Mouse (Mus musculus) intestine, postnatal 0 days (tissue): ENCODE measurements around the gene U2af2. TPM values are rescaled to one million over a fixed set of nuclear protein-coding genes. Genes with fewer than 3 reads are reported as not detected.

Source experiments
- ATAC-seq: fragments of 200-750 bp; cut with Nextera tagmentation; 2 replicates; pipeline ENCODE4 v1.8.0; 2017; ENCODE audit warnings: mild to moderate bottlenecking, moderate TSS enrichment, moderate library complexity
- H3K27ac ChIP-seq: fragments of 300-500 bp; sonication (generic); 2 replicates; pipeline ENCODE4 v1.5.1; 2014; ENCODE audit warnings: mild to moderate bottlenecking, low read depth, low read length, moderate library complexity
- H3K27me3 ChIP-seq: fragments of 300-500 bp; sonication (generic); replicated peaks from 2 replicates; pipeline ENCODE4 v1.6.1; 2014; ENCODE audit warnings: low read length, mixed read lengths; ENCODE audit not compliant: control insufficient read depth, insufficient read depth
- H3K36me3 ChIP-seq: fragments of 300-500 bp; sonication (generic); 2 replicates; pipeline ENCODE4 v1.6.1; 2014; ENCODE audit warnings: mild to moderate bottlenecking, moderate library complexity; ENCODE audit not compliant: control insufficient read depth, insufficient read depth
- H3K4me1 ChIP-seq: fragments of 300-500 bp; sonication (generic); replicated peaks from 2 replicates; pipeline ENCODE4 v1.6.1; 2014; ENCODE audit warnings: antibody characterized with exemption, low read length, mixed read lengths; ENCODE audit not compliant: control insufficient read depth, insufficient read depth
- H3K4me2 ChIP-seq: fragments of 300-500 bp; sonication (generic); replicated peaks from 2 replicates; pipeline ENCODE4 v1.6.1; 2014; ENCODE audit warnings: low read depth, mild to moderate bottlenecking, moderate library complexity
- H3K4me3 ChIP-seq: fragments of 300-500 bp; sonication (generic); 2 replicates; pipeline ENCODE4 v1.5.1; 2014; ENCODE audit warnings: low read depth, low read length
- H3K9ac ChIP-seq: fragments of 300-500 bp; sonication (generic); 2 replicates; pipeline ENCODE4 v1.6.1; 2014; ENCODE audit warnings: mild to moderate bottlenecking, low read depth, low read length
- H3K9me3 ChIP-seq: fragments of 300-500 bp; sonication (generic); 2 replicates; pipeline ENCODE4 v1.6.1; 2016; ENCODE audit warnings: mixed run types; ENCODE audit not compliant: control insufficient read depth
- CTCF ChIP-seq: sonication (generic); IDR thresholded peaks from 2 replicates; pipeline ENCODE4 v1.5.1; 2016; ENCODE audit warnings: low read depth, mild to moderate bottlenecking, control low read depth, antibody characterized with exemption, moderate library complexity
- WGBS: fragments of 180-500 bp; shearing (Covaris S2); extraction: QIAGEN DNeasy Blood & Tissue Kit; methylation state at CpG from one replicate; pipeline ENCODE4 v1.1.7; 2014; 5-methylcytosine and 5-hydroxymethylcytosine counted together
- polyA plus RNA-seq: library from polyadenylated mRNA; unstranded; fragments of >200 nt; fragmentation: Nextera tagmentation; extraction: Ambion mirVana; gene quantifications from 2 replicates; pipeline ENCODE4 v1.2.1, GENCODE M21; 2015

U2af2 gene
- polyA plus RNA-seq, 1 experiment from 2014 or later: 48.3 TPM

DNA sequence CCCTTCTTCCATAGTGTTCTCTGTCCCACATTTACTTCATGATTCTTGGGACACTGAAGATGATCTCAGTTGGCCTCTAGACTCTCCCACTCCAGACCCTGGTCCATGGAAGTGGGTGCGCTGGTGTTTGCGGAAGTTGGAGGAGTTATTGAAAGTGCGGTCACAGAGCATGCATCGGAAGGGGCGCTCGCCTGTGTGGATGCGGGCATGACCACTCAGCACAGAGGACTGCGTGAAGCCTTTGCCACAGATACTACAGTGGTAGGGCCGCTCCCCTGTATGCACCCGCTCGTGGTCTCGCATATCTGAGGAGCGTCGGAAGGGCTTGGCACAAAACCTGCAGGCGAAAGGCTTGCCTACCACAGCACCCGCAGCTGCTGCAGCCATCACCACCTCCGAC is 26.3 kb upstream of the U2af2 start:
- Histone ChIP-seq H3K27ac (no peak overlapping the region), H3K9ac (no peak overlapping the region), H3K9me3 (peaks cover 8% of the 10 kb centered on the region), H3K4me1 (0 out of 2 replicates have a peak, but pooled peaks cover 3% of the 10 kb centered on the region), H3K4me3 (no peak overlapping the region), H3K4me2 (no peak overlapping the region), H3K36me3 (peaks cover 42% of the 10 kb centered on the region), H3K27me3 (no peaks in the 10 kb centered on the region)
- 98% methylated on average over 17 of the region's 17 CpGs for WGBS
- ATAC-seq: no peak
- no peak for TF ChIP-seq CTCF

GRCm38 (mm10) chr7:5036136-5036535 is 25.8 kb upstream of the U2af2 start:
- H3K27ac ChIP-seq: no peak overlapping the region
- no peak overlapping the region for H3K4me3 ChIP-seq
- H3K4me1 ChIP-seq: 0 out of 2 replicates have a peak, but pooled peaks cover 3% of the 10 kb centered on the region
- no peak overlapping the region for H3K4me2 ChIP-seq
- no peak for TF ChIP-seq CTCF
- WGBS: 95% methylated on average over 9 of the region's 9 CpGs
- no peak for ATAC-seq
- no peak overlapping the region for H3K9ac ChIP-seq
- H3K9me3 ChIP-seq: peaks cover 3% of the 10 kb centered on the region; the same call in 1 of the 2 replicates
- peaks cover 37% of the 10 kb centered on the region for H3K36me3 ChIP-seq
- H3K27me3 ChIP-seq: no peaks in the 10 kb centered on the region

GRCm38 (mm10) chr7:5037026-5037425 is 24.9 kb upstream of the U2af2 start:
- 0 out of 2 replicates have a peak, but pooled peaks cover 3% of the 10 kb centered on the region for H3K4me1 ChIP-seq
- ATAC-seq: no peak
- no peak overlapping the region for H3K27ac ChIP-seq
- H3K9me3 ChIP-seq: no peaks in the 10 kb centered on the region
- TF ChIP-seq CTCF: no peak
- H3K4me2 ChIP-seq: no peak overlapping the region; the same call in 1 of the 2 replicates
- H3K27me3 ChIP-seq: no peaks in the 10 kb centered on the region
- 95% methylated on average over 7 of the region's 7 CpGs for WGBS
- H3K9ac ChIP-seq: no peak overlapping the region
- H3K36me3 ChIP-seq: peaks cover 28% of the 10 kb centered on the region
- no peak overlapping the region for H3K4me3 ChIP-seq

GRCm38 (mm10) chr7:5037467-5037866 is 24.5 kb upstream of the U2af2 start:
- H3K27ac ChIP-seq: peak overlapping the region; percentile 100; the same call in 1 of the 2 replicates
- peaks cover 24% of the 10 kb centered on the region for H3K36me3 ChIP-seq
- H3K4me1 ChIP-seq: 0 out of 2 replicates have a peak, but pooled peaks cover 3% of the 10 kb centered on the region
- peak overlapping the region; percentile 88 for H3K9ac ChIP-seq
- H3K4me3 ChIP-seq: peak overlapping the region; percentile 68
- no peaks in the 10 kb centered on the region for H3K27me3 ChIP-seq
- WGBS: 69% methylated on average over 8 of the region's 8 CpGs
- ATAC-seq: no peak
- no peak for TF ChIP-seq CTCF
- H3K4me2 ChIP-seq: peak overlapping the region; percentile 67
- no peaks in the 10 kb centered on the region for H3K9me3 ChIP-seq

- Histone ChIP-seq H3K9ac (peak within 1 kb of the TSS; percentile 88), H3K4me1 (0 out of 2 replicates have a peak, but pooled peaks cover 3% of the 10 kb centered on the region), H3K27me3 (no peaks in the 10 kb centered on the region), H3K36me3 (peaks cover 19% of the 10 kb centered on the region), H3K9me3 (no peaks in the 10 kb centered on the region), H3K4me2 (peak within 1 kb of the TSS; percentile 67), H3K4me3 (peak within 1 kb of the TSS; percentile 68), H3K27ac (peak within 1 kb of the TSS; percentile 100)
- TF ChIP-seq CTCF: no peak
- peak; percentile 99 for ATAC-seq
- WGBS: under 1% methylated on average over 48 of the region's 48 CpGs
Observed at GRCm38 (mm10) chr7:5038109-5038732, 23.7 kb upstream of the U2af2 start, which contains the start of gene Zfp784. Gene Zfp784 (minus strand): TSS chr7:5038446.

DNA sequence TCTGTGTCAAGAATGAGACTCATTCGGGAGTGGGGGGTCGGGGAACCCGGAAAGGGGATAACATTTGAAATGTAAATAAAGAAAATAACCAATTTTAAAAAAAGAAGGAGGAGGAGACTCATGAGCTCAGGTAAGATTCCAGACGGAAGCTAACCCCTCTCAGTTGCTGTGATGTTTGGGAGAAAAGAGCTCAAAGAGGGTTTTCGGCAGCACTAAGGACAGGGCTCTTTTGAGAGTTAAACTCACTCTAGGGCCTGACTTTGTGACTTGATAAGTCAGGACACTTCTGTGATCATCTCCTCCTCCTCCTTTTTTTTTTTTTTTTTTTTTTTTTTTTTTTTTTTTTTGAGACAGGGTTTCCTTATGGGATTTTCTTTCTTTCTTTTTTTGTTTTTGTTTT is 23.0 kb upstream of the U2af2 start:
- ATAC-seq: no peak
- Histone ChIP-seq H3K27me3 (no peaks in the 10 kb centered on the region), H3K36me3 (peaks cover 15% of the 10 kb centered on the region), H3K9me3 (no peaks in the 10 kb centered on the region), H3K9ac (peak overlapping the region; percentile 88; the same call in 1 of the 2 replicates), H3K27ac (peak overlapping the region; percentile 100), H3K4me1 (0 out of 2 replicates have a peak, but pooled peaks cover 3% of the 10 kb centered on the region), H3K4me2 (peak overlapping the region; percentile 67), H3K4me3 (peak overlapping the region; percentile 68)
- TF ChIP-seq CTCF: no peak
- 14% methylated on average over 5 of the region's 5 CpGs for WGBS
